ENCODE assay signal across 9 mouse cellular contexts in genomic region chr4:97609831-97610727, GRCm38 (mm10).
DNase-seq lines count a peak whose midpoint lies in the region; ATAC-seq and TF ChIP-seq lines count a peak whose summit lies in the region.
"Had no signal": no experiment of that assay in that cellular context is flagged by ENCODE, and none has a peak within 500 bp of the region (broad histone marks: within the 10 kb centered on the region; RNA-seq: fewer than 3 reads in every experiment).

No protein-coding gene starts in this region.

- no peaks in the 10 kb centered on the region for H3K9me3 ChIP-seq in forebrain, embryonic 10.5 days
- H3K9me3 ChIP-seq in hindbrain, embryonic 13.5 days = no peaks in the 10 kb centered on the region
- no peaks in the 10 kb centered on the region for H3K9me3 ChIP-seq in liver, postnatal 0 days (ENCODE audit: low read length)
- H3K9me3 ChIP-seq: limb, embryonic 13.5 days had no signal

- 24% methylated on average over 10 of the region's 10 CpGs for WGBS in forebrain, embryonic 10.5 days
- WGBS in hindbrain, embryonic 13.5 days = 33% methylated on average over 10 of the region's 10 CpGs
- 49% methylated on average over 10 of the region's 10 CpGs for WGBS in liver, postnatal 0 days (ENCODE audit: insufficient replicate concordance)

- no peak for TF ChIP-seq EP300 in liver, postnatal 0 days (IDR thresholded peaks at IDR 0.05; ENCODE audit: low read depth)

- ATAC-seq in hindbrain, embryonic 13.5 days (ENCODE audit: low FRiP score) = no peak
- ATAC-seq in liver, postnatal 0 days = no peak

- H3K9ac ChIP-seq in hindbrain, embryonic 13.5 days = no peak overlapping the region
- H3K9ac ChIP-seq in liver, postnatal 0 days (replicated peaks) = no peak overlapping the region
- H3K9ac ChIP-seq: limb, embryonic 13.5 days had no signal

- H3K4me1 ChIP-seq in forebrain, embryonic 10.5 days = peaks cover 52% of the 10 kb centered on the region
- H3K4me1 ChIP-seq in hindbrain, embryonic 13.5 days (replicated peaks) = peaks cover 38% of the 10 kb centered on the region
- H3K4me1 ChIP-seq in liver, postnatal 0 days (ENCODE audit: insufficient read depth) = no peaks in the 10 kb centered on the region

- H3K4me3 ChIP-seq in layer of hippocampus, adult 2 months = no peak overlapping the region
- no peak overlapping the region for H3K4me3 ChIP-seq in forebrain, embryonic 10.5 days
- no peak overlapping the region for H3K4me3 ChIP-seq in hindbrain, embryonic 13.5 days
- no peak overlapping the region for H3K4me3 ChIP-seq in liver, postnatal 0 days (ENCODE audit: low read depth, low read length)
- H3K4me3 ChIP-seq: limb, embryonic 13.5 days had no signal

- H3K27ac ChIP-seq in layer of hippocampus, adult 2 months = peak overlapping the region; percentile 10; the same call in 1 of the 2 replicates
- H3K27ac ChIP-seq in forebrain, embryonic 10.5 days = peak overlapping the region; percentile 65
- peak overlapping the region; percentile 56 for H3K27ac ChIP-seq in hindbrain, embryonic 13.5 days
- H3K27ac ChIP-seq in liver, postnatal 0 days (ENCODE audit: low read depth) = no peak overlapping the region

- TF ChIP-seq CTCF in layer of hippocampus, adult 2 months (conservative IDR thresholded peaks at IDR 0.05) = no peak
- no peak for TF ChIP-seq CTCF in liver, postnatal 0 days (IDR thresholded peaks at IDR 0.05; ENCODE audit: low read depth)

- peaks cover 9% of the 10 kb centered on the region; the same call in 1 of the 2 replicates for H3K27me3 ChIP-seq in forebrain, embryonic 10.5 days (ENCODE audit: poor library complexity, severe bottlenecking)
- no peaks in the 10 kb centered on the region for H3K27me3 ChIP-seq in hindbrain, embryonic 13.5 days
- no peaks in the 10 kb centered on the region for H3K27me3 ChIP-seq in liver, postnatal 0 days (ENCODE audit: insufficient read depth, low read length)
- H3K27me3 ChIP-seq: limb, embryonic 13.5 days had no signal

- no peak overlapping the region for H3K4me2 ChIP-seq in hindbrain, embryonic 13.5 days
- no peak overlapping the region for H3K4me2 ChIP-seq in liver, postnatal 0 days (ENCODE audit: low read depth, low read length)

- H3K36me3 ChIP-seq in forebrain, embryonic 10.5 days (replicated peaks) = no peaks in the 10 kb centered on the region
- H3K36me3 ChIP-seq in hindbrain, embryonic 13.5 days = no peaks in the 10 kb centered on the region
- H3K36me3 ChIP-seq in liver, postnatal 0 days (replicated peaks; ENCODE audit: insufficient read depth, low read length) = no peaks in the 10 kb centered on the region
- H3K36me3 ChIP-seq: limb, embryonic 13.5 days had no signal

- peak; percentile 21 to 23 for DNase-seq in layer of hippocampus, adult 2 months (ENCODE audit: low spot score in 2 of 2)
- DNase-seq in layer of hippocampus, adult 11-12 months (ENCODE audit: low spot score) = no peak
- DNase-seq in cerebellum, adult 11-12 months = peak; percentile 26
- DNase-seq in forebrain, embryonic 10.5 days (ENCODE audit: extremely low spot score, low spot score) = no peak
- DNase-seq in liver, postnatal 0 days = no peak
- no peak for DNase-seq in left cerebral cortex, adult 8-10 months (ENCODE audit: low spot score in 2 of 2)
- DNase-seq in lung, postnatal 4 days = no peak

Comparison
In these comparisons a context has a peak if more than half of its experiments do, and no peak if none do; other contexts are left out.
1. DNase-seq: peak in layer of hippocampus, adult 2 months (2 of 2) and cerebellum, adult 11-12 months (single experiment); none in layer of hippocampus, adult 11-12 months (single experiment), forebrain, embryonic 10.5 days (single experiment), liver, postnatal 0 days (single experiment), left cerebral cortex, adult 8-10 months (0 of 2) and lung, postnatal 4 days (0 of 2).